Mouse (Mus musculus) adrenal gland, postnatal 4 days (tissue): ENCODE data around the gene Dclre1a. TPM values are rescaled to one million over a fixed set of nuclear protein-coding genes. Genes with fewer than 3 reads are reported as not detected.

Experiments used
- DNase-seq, 2 experiments: peaks; one replicate each; pipeline ENCODE4 v3.0.0; 2021 to 2022; ENCODE audit warnings: low spot score in 2 of 2, mixed read lengths in 2 of 2
- long read RNA-seq, 2 experiments: library from polyadenylated mRNA; stranded (forward); transcript quantifications; one replicate each; pipeline ENCODE4 v2.0.0; 2021
- total RNA-seq, 2 experiments: library from RNA; stranded (reverse); gene quantifications; 2 replicates each; pipeline ENCODE4 v1.2.3; 2021

The Dclre1a gene
- total RNA-seq: 10 to 100 TPM; 17.2 to 19.0 TPM
- long read RNA-seq, experiment 1, partial matches to known transcripts: 2 of 4 reads
- long read RNA-seq, experiment 1, other reads (novel, unspliced or antisense): 2 of 4 reads
- long read RNA-seq, experiment 2, full-length matches to known transcripts: 2 of 9 reads
- long read RNA-seq, experiment 2, partial matches to known transcripts: 5 of 9 reads
- long read RNA-seq, experiment 2, other reads (novel, unspliced or antisense): 2 of 9 reads

DNA sequence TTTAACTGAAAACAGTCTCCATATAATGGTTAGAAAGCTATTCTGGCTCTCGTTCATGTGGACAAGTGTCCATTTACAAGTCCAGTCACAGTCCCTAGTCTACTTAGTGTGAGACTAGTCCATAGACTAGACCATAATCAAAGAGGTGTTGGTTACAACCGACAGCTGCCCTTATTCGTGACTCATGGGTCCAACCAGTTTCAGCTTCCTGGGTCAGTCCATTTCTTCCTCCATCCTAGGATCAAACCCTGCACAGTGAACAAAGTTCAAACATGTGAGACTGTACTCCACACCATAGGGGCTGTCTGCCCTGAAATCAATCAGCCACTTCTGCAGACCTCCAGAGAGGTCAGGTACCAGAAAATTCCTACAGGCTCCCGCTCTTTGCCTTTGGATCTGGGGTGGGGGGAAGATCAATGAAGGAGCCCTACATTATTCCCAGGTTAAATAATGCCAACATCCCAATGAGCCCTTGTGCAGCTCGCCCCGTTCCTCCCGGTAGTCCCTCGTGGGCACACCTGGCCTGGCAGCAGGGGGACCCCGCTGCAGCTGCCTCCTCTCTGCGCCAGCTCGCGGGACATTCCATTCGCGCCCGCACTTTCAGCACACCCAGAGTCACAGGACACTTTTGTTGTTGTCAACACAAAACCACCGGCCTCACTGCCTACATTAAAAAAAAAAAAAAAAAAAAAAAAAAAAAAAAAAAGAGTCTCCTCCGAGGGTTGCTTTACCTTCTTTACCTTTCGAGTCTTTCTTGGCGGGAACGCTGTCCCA is at the start of gene Dclre1a:
TSS of gene Dclre1a (minus strand) at position 767 of the 774 bp plus-strand sequence.
- peak; percentile 26 to 57 for DNase-seq

DNA sequence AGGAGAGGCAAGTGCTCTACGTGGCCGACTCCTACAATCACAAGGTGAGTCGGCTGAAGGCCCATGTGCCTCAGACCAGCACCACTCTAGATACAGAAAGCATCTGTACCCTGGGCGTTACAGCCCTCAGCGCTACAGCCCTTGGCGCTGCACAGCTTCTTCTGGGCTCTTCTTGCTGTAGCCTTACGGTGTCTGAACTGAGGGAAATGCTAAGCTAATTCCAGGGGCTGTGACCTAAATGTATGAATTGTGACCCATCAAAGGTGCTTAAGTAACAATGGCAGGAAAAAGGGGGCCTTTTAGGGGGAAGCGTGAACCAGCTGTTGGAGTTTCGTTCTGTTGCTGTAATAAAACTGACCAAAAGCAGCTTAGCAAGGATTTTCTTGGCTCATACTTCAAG is 44.5 kb upstream of the Dclre1a start:
- DNase-seq: no peak

- DNase-seq: no peak
Measured at GRCm38 (mm10) chr19:56590250-56590649, 42.2 kb upstream of the Dclre1a start.

DNA sequence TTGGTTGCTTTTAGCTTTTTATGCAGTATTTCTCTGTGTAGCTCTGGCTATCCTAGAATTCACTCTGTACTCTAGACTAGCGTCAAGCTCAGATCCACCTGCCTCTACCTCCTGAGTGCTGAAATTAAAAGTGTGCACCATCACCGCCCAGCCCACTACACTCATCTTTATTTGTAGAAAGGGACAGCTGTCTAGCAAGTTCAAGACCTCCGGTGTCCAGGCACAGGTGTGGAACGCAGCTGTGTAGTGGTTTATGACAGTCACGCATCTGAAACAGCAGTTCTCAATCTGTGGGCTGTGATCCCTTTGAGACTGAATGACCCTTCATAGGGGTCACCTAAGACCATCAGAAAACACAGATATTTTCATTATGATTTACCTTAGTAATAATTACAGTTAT is 41.4 kb upstream of the Dclre1a start:
- DNase-seq: no peak

GRCm38 (mm10) chr19:56589008-56589407 is 41.0 kb upstream of the Dclre1a start:
- DNase-seq: no peak

DNA sequence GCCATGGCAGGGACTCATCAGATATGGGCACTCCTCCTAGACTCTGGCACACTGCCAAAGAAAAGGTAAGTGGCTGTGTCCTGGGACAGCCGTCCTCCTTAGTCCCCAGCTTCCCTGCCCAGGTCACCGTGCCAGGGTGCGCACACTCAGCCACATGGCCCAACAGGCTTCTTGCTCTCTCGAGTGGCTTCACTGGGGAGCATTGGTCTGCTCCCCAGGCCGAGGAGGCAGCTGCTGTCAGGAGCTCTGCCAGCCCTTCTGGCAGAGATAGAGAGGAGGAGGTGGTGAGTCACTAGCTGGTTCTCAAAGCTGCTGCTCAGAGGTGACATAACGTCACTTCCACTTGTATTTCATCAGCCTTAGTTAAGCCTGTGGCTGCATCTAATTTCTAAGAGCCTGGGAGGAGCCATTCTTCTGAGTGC is 40.2 kb upstream of the Dclre1a start:
- peak in 1 of 2 experiments; percentile 12 for DNase-seq

DNA sequence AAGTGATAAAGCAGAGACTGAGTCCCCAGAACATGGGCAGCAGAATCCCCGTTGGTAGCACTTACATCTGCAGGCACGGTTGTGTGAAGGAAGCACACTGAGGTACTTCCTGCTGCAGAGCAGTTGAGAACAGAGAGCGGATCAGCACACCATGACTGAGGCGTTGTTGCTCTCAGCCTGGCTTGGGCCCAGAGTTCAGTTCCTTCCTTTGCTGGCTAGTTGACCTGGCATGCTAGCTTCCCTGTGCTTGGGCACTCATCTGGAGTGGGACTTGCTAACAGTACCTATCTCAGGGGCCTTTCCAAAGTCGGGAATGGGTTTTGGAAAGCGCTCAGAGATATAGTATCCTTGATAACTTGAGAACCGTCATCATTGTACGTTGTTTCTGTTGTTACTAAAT is 38.3 kb upstream of the Dclre1a start:
- no peak for DNase-seq

- no peak for DNase-seq
Measured at GRCm38 (mm10) chr19:56584288-56584687, 36.3 kb upstream of the Dclre1a start.

- DNase-seq: no peak
Measured at GRCm38 (mm10) chr19:56583785-56584184, 35.8 kb upstream of the Dclre1a start.

DNA sequence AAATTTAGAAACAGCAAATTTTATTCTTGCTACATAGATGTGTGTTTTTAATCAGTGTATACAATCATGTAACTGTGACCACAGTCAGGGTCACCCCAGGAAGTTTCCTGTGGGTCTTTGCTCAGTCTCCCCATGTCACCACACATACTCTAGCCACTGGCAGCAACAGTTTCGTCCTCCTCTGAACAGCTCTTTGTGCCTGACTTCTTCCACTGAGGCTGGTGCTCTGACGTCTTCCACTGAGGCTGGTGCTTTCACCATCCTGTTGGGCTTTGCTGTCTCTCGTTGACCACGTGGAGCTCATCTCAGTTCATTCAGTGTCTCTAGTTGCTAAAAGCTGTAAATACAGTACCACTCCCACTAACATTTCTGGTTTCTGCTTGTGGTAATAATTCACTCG is 34.0 kb upstream of the Dclre1a start:
- no peak for DNase-seq

GRCm38 (mm10) chr19:56577801-56578200 is 29.8 kb upstream of the Dclre1a start:
- no peak for DNase-seq

- DNase-seq: no peak
Measured at GRCm38 (mm10) chr19:56573184-56573583, 25.2 kb upstream of the Dclre1a start.

GRCm38 (mm10) chr19:56571913-56572312 is 23.9 kb upstream of the Dclre1a start:
- no peak for DNase-seq

GRCm38 (mm10) chr19:56571234-56571633 is 23.2 kb upstream of the Dclre1a start:
- DNase-seq: no peak

- DNase-seq: no peak
Measured at GRCm38 (mm10) chr19:56570781-56571180, 22.8 kb upstream of the Dclre1a start.

- DNase-seq: no peak
Measured at GRCm38 (mm10) chr19:56566940-56567339, 18.9 kb upstream of the Dclre1a start.

- no peak for DNase-seq
Measured at GRCm38 (mm10) chr19:56566041-56566440, 18.0 kb upstream of the Dclre1a start.

GRCm38 (mm10) chr19:56565358-56565757 is 17.3 kb upstream of the Dclre1a start:
- DNase-seq: no peak

DNA sequence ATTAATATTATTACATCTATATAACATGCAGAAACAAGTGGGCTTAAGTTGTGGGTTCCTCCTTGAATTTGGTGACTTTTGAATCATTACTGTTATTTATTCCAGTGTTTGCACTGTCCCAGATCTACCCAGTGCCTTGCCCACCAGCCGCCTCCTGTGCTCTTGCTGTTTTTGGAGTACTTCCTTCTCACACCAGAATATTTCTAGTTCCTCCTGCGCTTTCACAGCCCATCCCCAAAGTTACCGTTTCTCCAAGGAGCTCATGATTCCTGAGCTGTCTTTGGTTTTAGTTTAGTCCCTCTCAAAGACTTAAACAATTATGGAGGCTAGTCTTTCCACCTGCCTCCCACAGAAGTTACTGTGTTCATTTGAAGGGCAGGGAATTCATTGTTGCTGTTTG is 15.4 kb upstream of the Dclre1a start:
- DNase-seq: no peak

GRCm38 (mm10) chr19:56562433-56563138 is 14.6 kb upstream of the Dclre1a start:
- DNase-seq: no peak

DNA sequence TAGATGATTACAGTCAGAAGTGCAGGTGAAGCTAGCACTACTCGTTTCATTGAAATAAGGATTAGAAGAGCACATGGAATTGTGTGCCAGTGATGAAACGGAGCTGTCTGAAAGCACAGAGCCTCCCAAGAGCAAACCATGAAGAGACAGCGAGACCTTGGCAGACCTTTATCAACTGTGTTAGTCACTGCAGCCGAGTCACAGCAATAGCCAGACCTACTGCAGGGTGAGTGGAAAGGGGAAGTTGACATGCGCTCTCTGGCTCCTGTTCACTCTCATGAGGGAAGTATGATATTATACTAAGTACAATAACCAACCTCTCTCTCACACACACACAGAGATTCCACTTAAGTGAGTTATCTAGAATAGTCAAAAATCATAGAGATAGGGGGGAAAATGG is 8.0 kb upstream of the Dclre1a start:
- DNase-seq: no peak

DNA sequence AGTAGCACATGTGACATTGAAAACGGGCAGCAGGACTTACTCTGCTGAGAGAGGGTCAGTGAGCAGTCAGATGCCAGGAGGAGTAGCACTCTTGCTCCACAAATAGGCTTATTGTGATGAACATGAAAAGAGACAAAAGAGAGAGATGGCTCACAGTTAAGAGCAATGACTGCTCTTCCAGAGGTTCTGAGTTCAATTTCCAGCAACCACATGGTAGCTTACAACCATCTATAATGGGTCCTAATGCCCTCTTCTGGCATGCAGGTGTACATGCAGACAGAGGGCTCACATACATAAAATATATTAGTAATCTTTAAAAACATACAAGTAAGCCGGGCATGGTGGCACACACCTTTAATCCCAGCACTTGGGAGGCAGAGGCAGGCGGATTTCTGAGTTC is 5.2 kb upstream of the Dclre1a start:
- no peak for DNase-seq
